ENCODE assay signal across 9 mouse cellular contexts in the genomic region with DNA sequence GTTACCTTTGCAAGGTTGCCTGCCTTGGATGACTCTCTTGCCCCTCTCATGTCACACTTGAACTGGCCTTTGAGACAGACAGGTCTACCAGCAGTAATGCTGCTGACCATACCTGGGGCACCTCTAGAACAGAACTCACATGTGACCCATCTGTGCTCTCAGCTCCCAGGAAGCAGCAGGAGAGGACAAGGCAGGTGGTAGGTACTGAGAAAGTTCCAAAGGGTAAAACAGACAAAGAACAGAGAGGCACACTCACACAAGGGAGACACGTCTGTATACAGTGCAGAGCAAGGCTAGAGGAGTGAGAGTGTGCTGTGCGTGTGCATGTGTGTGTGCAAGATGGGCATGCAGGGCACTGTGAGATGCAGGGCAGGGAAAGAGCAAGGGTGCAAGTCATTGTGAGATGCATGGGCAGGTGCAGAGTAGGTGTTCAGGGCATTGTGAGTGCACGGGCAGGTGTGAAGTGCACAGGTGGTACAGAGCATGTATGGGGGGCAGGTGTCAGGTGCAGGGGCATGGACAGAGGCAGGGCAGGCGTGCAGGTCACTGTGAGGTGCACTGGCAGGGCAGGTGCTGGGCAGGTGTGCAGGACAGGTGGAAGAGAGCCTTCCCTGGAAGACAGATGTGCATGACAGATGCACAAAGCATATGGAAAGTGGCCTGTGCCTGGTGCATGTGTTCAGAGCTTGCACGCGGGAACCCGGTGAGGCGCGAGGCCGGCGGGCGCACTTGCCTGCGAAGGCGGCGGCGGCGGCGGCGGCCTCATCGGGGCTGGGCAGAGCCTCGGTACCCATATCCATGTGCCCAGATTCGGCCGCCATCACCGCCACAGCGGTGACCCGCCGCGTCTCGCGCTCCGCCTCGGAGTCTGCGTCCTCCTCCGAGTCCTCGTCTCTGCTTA. TPM values are rescaled to one million over a fixed set of nuclear protein-coding genes. Genes with fewer than 3 reads are reported as not detected.
DNase-seq lines count a peak whose midpoint lies in the region; ATAC-seq and TF ChIP-seq lines count a peak whose summit lies in the region.
"Had no signal": no experiment of that assay in that cellular context is flagged by ENCODE, and none has a peak within 500 bp of the region (broad histone marks: within the 10 kb centered on the region; RNA-seq: fewer than 3 reads in every experiment).

No protein-coding gene starts in this region.

- no peak for TF ChIP-seq POLR2A in cortical plate, adult 2 months (IDR thresholded peaks at IDR 0.05; ENCODE audit: extremely low read depth, insufficient read depth, low read length)

- 6% methylated on average over 35 of the region's 35 CpGs for WGBS in heart, embryonic 10.5 days
- 6% methylated on average over 32 of the region's 35 CpGs for WGBS in heart, postnatal 0 days
- 5% methylated on average over 35 of the region's 35 CpGs for WGBS in liver, embryonic 15.5 days (ENCODE audit: insufficient replicate concordance)

- intact Hi-C loops in heart, postnatal 25 days (cut with DNase I): loop anchor here (5.0 kb wide), 1 partner anchor 59 kb away; a partner anchor contains a TSS

- peaks cover 28% of the 10 kb centered on the region for H3K36me3 ChIP-seq in heart, embryonic 10.5 days
- peaks cover 24% of the 10 kb centered on the region for H3K36me3 ChIP-seq in heart, postnatal 0 days (replicated peaks; ENCODE audit: control insufficient read depth, insufficient read depth, low read length)
- H3K36me3 ChIP-seq in liver, embryonic 15.5 days (replicated peaks): peaks cover 29% of the 10 kb centered on the region

- H3K9ac ChIP-seq in heart, postnatal 0 days (replicated peaks; ENCODE audit: low read depth, low read length): peak overlapping the region; percentile 93
- peak overlapping the region; percentile 94 for H3K9ac ChIP-seq in liver, embryonic 15.5 days

- ATAC-seq in heart, postnatal 0 days (ENCODE audit: insufficient read depth, low read depth): peak; percentile 1
- ATAC-seq in liver, embryonic 15.5 days (ENCODE audit: insufficient read depth): peak; percentile 13

- no peak for TF ChIP-seq EP300 in heart, postnatal 0 days (IDR thresholded peaks at IDR 0.05; ENCODE audit: low read depth)

- H3K4me3 ChIP-seq in heart, embryonic 10.5 days: peak overlapping the region; percentile 82
- H3K4me3 ChIP-seq in cortical plate, adult 2 months (ENCODE audit: insufficient read depth, low read length): peak overlapping the region; percentile 71
- peak overlapping the region; percentile 71 for H3K4me3 ChIP-seq in heart, postnatal 0 days (ENCODE audit: low read depth, low read length)
- peak overlapping the region; percentile 71 for H3K4me3 ChIP-seq in liver, embryonic 15.5 days (replicated peaks)

- no peaks in the 10 kb centered on the region for H3K9me3 ChIP-seq in heart, embryonic 10.5 days
- H3K9me3 ChIP-seq in heart, postnatal 0 days (replicated peaks; ENCODE audit: control insufficient read depth, low read length): no peaks in the 10 kb centered on the region
- H3K9me3 ChIP-seq in liver, embryonic 15.5 days (replicated peaks): no peaks in the 10 kb centered on the region

- TF ChIP-seq CTCF in cortical plate, adult 2 months (IDR thresholded peaks at IDR 0.05; ENCODE audit: extremely low read depth, insufficient read depth, low read length): no peak
- no peak for TF ChIP-seq CTCF in heart, postnatal 0 days (IDR thresholded peaks at IDR 0.05; ENCODE audit: low read depth)

- H3K27ac ChIP-seq in heart, embryonic 10.5 days: peak overlapping the region; percentile 98
- peak overlapping the region; percentile 80 for H3K27ac ChIP-seq in cortical plate, adult 2 months (ENCODE audit: insufficient read depth, low read length)
- H3K27ac ChIP-seq in heart, postnatal 0 days (ENCODE audit: low read depth): peak overlapping the region; percentile 100
- H3K27ac ChIP-seq in liver, embryonic 15.5 days (replicated peaks): peak overlapping the region; percentile 97

- H3K4me2 ChIP-seq in heart, postnatal 0 days (ENCODE audit: low read depth, low read length): peak overlapping the region; percentile 94
- H3K4me2 ChIP-seq in liver, embryonic 15.5 days: peak overlapping the region; percentile 96

- no peaks in the 10 kb centered on the region for H3K27me3 ChIP-seq in heart, embryonic 10.5 days (ENCODE audit: insufficient read depth, poor library complexity, severe bottlenecking)
- H3K27me3 ChIP-seq in heart, postnatal 0 days (ENCODE audit: control insufficient read depth, insufficient read depth, low read length): no peaks in the 10 kb centered on the region
- no peaks in the 10 kb centered on the region for H3K27me3 ChIP-seq in liver, embryonic 15.5 days

- peaks cover 21% of the 10 kb centered on the region for H3K4me1 ChIP-seq in heart, embryonic 10.5 days
- peaks cover 13% of the 10 kb centered on the region for H3K4me1 ChIP-seq in cortical plate, adult 2 months (ENCODE audit: control insufficient read depth, insufficient read depth, low read length)
- H3K4me1 ChIP-seq in heart, postnatal 0 days (ENCODE audit: control insufficient read depth, insufficient read depth): peaks cover 21% of the 10 kb centered on the region
- H3K4me1 ChIP-seq in liver, embryonic 15.5 days (replicated peaks): peaks cover 42% of the 10 kb centered on the region

- DNase-seq in heart, embryonic 10.5 days (ENCODE audit: low spot score): peak; percentile 84
- DNase-seq in heart, postnatal 25 days (ENCODE audit: low spot score): no peak
- peak; percentile 8 to 36 for DNase-seq in CD8-positive naive resting alpha-beta T cell, adult 2 months (ENCODE audit: low read depth in 2 of 2, low spot score in 2 of 2)
- no peak for DNase-seq in heart, postnatal 0 days (ENCODE audit: low spot score)
- DNase-seq in skeletal muscle tissue, adult 2 months (ENCODE audit: low read depth, low spot score): peak; percentile 25
- DNase-seq in frontal cortex, postnatal 25 days (ENCODE audit: low spot score in 2 of 2): no peak

RNA-seq across cellular contexts. Expression of a gene that starts 0.7 kb away (rescaled TPM):
- 35.6 and 39.4 TPM in 2 replicates for polyA plus RNA-seq in heart, embryonic 10.5 days (2016; fragmentation: Nextera tagmentation; extraction: Ambion mirVana)
- total RNA-seq in heart, postnatal 25 days (2021): 10 to 100 TPM; 16.4 to 17.1 TPM
- 31.8 and 35.5 TPM in 2 replicates for polyA plus RNA-seq in cortical plate, adult 2 months (2012; rRNA removed)
- 26.4 and 30.6 TPM in 2 replicates for total RNA-seq in heart, postnatal 0 days (2014; rRNA removed; ENCODE audit: low replicate concordance)
- 21.2 and 22.0 TPM in 2 replicates for polyA plus RNA-seq in heart, postnatal 0 days (2015; fragmentation: Nextera tagmentation; extraction: Ambion mirVana)
- 13.4 and 16.9 TPM in 2 replicates for polyA plus RNA-seq in liver, embryonic 15.5 days (2015; fragmentation: Nextera tagmentation; extraction: Ambion mirVana)

RNA-seq across cellular contexts. Expression of a gene that starts 0.7 kb away (rescaled TPM):
- 39.5 and 41.2 TPM in 2 replicates for polyA plus RNA-seq in heart, embryonic 10.5 days (2016; fragmentation: Nextera tagmentation; extraction: Ambion mirVana)
- 10 to 100 TPM; 13.5 to 13.9 TPM for total RNA-seq in heart, postnatal 25 days (2021)
- polyA plus RNA-seq in cortical plate, adult 2 months (2012; rRNA removed): 56.7 and 59.2 TPM in 2 replicates
- 23.6 and 33.0 TPM in 2 replicates for total RNA-seq in heart, postnatal 0 days (2014; rRNA removed; ENCODE audit: low replicate concordance)
- 29.8 and 29.9 TPM in 2 replicates for polyA plus RNA-seq in heart, postnatal 0 days (2015; fragmentation: Nextera tagmentation; extraction: Ambion mirVana)
- 14.8 and 15.8 TPM in 2 replicates for polyA plus RNA-seq in liver, embryonic 15.5 days (2015; fragmentation: Nextera tagmentation; extraction: Ambion mirVana)

RNA-seq across cellular contexts. Expression of a gene that starts 11.9 kb away (rescaled TPM):
- 3.1 and 8.2 TPM in 2 replicates for polyA plus RNA-seq in heart, embryonic 10.5 days (2016; fragmentation: Nextera tagmentation; extraction: Ambion mirVana)
- 1 to 10 TPM; 3.2 to 4.3 TPM for total RNA-seq in heart, postnatal 25 days (2021)
- polyA plus RNA-seq in cortical plate, adult 2 months (2012; rRNA removed): 6.7 and 6.8 TPM in 2 replicates
- total RNA-seq in heart, postnatal 0 days (2014; rRNA removed; ENCODE audit: low replicate concordance): 2.7 and 8.9 TPM in 2 replicates
- polyA plus RNA-seq in heart, postnatal 0 days (2015; fragmentation: Nextera tagmentation; extraction: Ambion mirVana): 0.67 and 0.69 TPM in 2 replicates
- polyA plus RNA-seq in liver, embryonic 15.5 days (2015; fragmentation: Nextera tagmentation; extraction: Ambion mirVana): 16.6 and 24.3 TPM in 2 replicates

RNA-seq across cellular contexts. Expression of a gene that starts 35.0 kb away (rescaled TPM):
- 0.13 TPM in 1 of 2 replicates, not detected in the other for polyA plus RNA-seq in heart, embryonic 10.5 days (2016; fragmentation: Nextera tagmentation; extraction: Ambion mirVana)
- not detected for total RNA-seq in heart, postnatal 25 days (2021)
- 0.42 and 0.50 TPM in 2 replicates for polyA plus RNA-seq in cortical plate, adult 2 months (2012; rRNA removed)
- total RNA-seq in heart, postnatal 0 days (2014; rRNA removed; ENCODE audit: low replicate concordance): not detected in 2 replicates
- polyA plus RNA-seq in heart, postnatal 0 days (2015; fragmentation: Nextera tagmentation; extraction: Ambion mirVana): 0.07 TPM in 1 of 2 replicates, not detected in the other
- not detected in 2 replicates for polyA plus RNA-seq in liver, embryonic 15.5 days (2015; fragmentation: Nextera tagmentation; extraction: Ambion mirVana)

RNA-seq across cellular contexts. Expression of a gene that starts 47.9 kb away (rescaled TPM):
- 1.7 and 5.0 TPM in 2 replicates for polyA plus RNA-seq in heart, embryonic 10.5 days (2016; fragmentation: Nextera tagmentation; extraction: Ambion mirVana)
- total RNA-seq in heart, postnatal 25 days (2021): not detected
- 0.27 and 0.38 TPM in 2 replicates for polyA plus RNA-seq in cortical plate, adult 2 months (2012; rRNA removed)
- total RNA-seq in heart, postnatal 0 days (2014; rRNA removed; ENCODE audit: low replicate concordance): not detected in 2 replicates
- polyA plus RNA-seq in heart, postnatal 0 days (2015; fragmentation: Nextera tagmentation; extraction: Ambion mirVana): 1.0 and 1.6 TPM in 2 replicates
- 0.35 and 0.47 TPM in 2 replicates for polyA plus RNA-seq in liver, embryonic 15.5 days (2015; fragmentation: Nextera tagmentation; extraction: Ambion mirVana)
- total RNA-seq: left cerebral cortex, adult 8-10 months had no signal

Comparison
In these comparisons a context has a peak if more than half of its experiments do, and no peak if none do; other contexts are left out.
1. DNase-seq: peak in heart, embryonic 10.5 days (single experiment), CD8-positive naive resting alpha-beta T cell, adult 2 months (2 of 2) and skeletal muscle tissue, adult 2 months (single experiment); none in heart, postnatal 25 days (single experiment), heart, postnatal 0 days (single experiment) and frontal cortex, postnatal 25 days (0 of 2).
2. Peak in every context shown above with its lines, with median percentiles within 50 percentile points of each other: H3K27ac ChIP-seq and H3K4me3 ChIP-seq.